Mouse (Mus musculus) kidney, adult 18-20 months (tissue): ENCODE measurements at regions not wholly inside any gene's neighbourhood (a gene's known extent, or its start where the extent isn't known, plus 50 kb on each side); places are given as distances from the start of the nearest gene placed in this dataset.

ENCODE experiments used
- DNase-seq: peaks from one replicate; pipeline ENCODE4 v3.0.0; 2021

DNA sequence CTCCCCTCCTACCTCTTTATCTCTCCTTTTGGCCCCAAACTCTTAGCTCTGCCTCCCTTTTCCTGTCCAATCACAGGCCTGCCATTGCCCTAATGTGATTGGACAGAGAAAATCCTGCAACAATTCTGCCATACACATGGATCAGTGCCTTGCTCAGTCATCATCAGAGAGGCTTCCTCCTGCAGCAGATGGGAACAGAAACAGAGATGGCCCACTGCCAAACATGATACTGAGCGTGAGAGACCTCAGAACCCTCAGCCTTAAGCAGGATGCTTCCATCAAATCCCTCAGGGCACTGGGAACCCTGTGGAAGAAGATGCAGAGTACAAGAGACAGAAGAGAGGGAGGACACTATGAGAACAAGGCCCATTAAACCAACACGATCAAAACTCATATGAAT lies 62.8 kb upstream of the Cacna2d3 start:
- no peak for DNase-seq

DNA sequence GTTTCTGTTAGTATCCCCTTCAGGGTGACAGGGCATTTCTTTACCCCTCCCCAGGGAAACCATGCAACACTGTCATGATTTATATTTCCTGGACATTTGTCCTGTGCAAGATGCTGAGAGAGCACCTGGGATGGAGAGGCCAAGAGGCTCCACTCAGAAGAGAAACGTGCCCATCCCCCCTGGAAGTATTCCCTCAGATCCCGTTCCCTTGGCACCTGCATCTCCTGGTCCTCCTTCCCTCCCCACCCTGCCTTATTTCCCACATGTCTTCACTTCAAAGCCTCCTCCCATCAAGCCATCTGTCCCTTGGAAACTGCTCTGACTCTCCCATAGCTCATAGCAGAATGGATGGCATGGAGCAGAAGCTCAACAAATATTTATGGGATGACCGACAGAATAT lies 64.8 kb upstream of the Cacna2d3 start:
- no peak for DNase-seq

DNA sequence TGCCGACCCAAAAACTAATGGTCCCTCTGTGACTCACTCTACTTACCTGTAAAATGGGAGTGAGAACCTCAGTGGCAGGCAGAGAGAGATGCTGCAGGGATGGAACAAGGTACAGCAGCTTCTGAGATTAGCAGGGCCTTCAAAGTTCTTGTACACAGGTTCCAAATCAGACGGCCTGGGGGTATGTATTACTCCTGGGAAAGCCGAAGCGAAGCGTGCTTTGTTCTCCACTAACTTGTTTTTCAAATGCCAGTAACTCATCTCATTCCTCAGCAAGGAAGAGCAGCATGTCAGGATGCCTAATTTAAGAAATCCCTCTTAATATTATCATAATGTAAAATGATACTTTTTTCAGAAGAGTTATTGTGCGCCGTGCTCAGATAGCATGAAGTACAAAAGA lies 66.1 kb upstream of the Cacna2d3 start:
- no peak for DNase-seq

DNA sequence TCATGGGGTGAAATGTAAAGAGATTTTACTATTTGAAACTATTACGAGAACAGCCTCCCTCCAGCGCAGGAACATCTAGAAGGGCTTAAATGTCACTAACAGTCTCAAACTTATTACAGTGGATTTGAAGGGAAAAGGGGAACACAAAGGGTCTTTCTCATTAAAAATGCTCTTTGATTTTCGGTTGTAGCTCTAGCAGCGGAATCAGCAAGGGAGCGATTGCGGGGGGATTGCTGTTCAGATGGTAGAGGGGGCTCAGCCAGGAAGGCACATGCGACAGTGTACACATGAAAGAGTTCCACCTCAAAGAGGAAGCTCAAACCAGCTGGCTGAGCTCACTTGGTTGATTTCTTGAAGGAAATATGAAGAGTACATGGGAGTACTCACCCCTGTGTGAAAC lies 66.7 kb upstream of the Cacna2d3 start:
- no peak for DNase-seq

DNA sequence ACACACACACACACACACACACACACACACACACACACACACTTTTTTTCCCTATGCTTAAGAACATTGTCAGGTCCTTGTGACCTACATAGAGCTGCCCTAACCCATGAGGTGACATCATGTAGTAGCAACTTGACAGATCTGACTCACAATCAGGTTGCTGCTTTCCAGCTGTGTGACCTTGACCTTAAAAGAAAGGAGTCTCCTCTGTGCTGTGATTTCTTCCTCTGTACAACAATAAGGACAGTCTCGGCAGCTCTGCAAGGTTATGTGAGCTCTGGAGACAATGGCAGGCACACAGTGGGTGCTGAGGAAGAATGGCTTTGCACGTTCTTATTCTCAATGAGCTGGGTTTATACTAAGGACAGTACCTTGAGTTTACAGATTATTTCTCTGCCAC lies 73.7 kb upstream of the Cacna2d3 start:
- DNase-seq: no peak

DNA sequence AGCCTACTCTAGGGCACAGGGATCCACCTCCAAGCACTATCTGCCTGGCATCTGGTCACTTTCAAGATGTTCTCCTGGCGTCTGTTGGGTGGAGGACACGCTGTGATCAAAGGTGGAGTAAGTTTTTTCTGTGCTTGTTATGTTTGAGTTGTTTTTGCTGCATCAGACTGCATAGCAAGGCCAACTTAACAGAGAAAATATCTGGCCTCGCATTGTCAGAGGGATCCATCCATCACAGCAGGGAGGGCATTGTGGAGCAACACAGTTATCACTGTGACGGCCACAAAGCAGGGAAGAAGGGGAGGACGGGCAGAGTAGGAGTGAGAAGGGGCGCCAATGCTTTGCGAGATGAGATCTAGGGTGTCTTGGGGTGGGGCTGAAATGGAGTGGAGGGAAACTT lies 74.7 kb upstream of the Cacna2d3 start:
- DNase-seq: no peak

DNA sequence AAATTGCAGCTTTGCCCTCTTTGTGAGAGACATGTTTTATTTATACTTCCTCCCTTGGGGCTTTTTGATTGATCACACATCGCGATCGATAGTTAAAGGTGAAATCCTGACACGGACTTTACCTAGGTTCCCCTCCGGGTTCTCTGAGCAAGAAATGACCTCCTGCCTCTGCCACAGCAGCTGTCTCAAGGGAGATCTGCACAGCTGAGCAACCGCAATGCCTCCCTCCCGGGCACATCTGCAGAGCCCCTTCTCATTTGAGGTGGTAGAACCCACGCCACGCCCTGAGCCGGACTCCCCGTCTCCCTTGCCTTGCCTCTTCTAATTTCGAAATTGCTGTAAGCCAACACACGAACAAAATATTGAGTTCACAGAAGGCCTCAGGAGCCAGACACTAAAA lies 78.2 kb upstream of the Cacna2d3 start:
- DNase-seq: no peak

DNA sequence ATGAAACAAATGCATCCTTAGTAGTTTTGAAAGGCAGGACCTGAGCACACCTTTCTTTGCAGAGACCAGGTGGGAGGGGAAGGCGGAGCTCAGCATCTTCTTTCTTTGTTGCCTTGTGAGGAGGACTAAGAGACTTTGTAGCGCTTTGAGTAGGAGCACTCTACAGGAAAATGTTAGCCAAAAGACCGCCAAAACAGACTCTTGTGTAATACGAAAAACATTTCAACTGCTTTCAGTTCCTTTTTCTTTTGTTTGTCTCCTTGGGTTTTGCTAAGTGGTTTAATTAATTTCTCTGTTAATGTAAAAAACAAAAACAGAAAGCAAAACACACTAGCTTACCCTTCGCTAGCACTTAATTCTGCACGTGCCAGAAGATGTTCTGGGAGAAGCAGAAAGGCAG lies 83.6 kb upstream of the Cacna2d3 start:
- no peak for DNase-seq

DNA sequence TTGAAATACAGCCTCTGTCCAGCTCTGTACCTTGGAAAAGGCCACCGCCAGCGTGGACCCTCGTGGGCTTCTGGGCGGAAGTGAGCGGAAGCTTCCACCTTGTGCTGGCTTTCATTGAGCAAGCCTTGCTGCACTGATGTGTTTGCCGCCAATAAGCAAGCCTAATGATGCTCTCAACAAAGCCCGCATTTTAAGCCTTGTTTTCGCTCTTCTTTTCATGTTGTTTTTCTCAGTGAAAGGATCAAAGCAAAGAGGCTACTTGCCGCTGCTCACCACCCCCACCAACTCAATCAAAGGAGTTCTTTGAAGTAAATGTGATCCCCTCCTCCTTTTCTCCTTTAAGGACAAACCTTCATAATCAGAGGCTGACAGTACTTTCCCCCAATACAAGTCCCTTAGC lies 86.2 kb upstream of the Cacna2d3 start:
- no peak for DNase-seq

DNA sequence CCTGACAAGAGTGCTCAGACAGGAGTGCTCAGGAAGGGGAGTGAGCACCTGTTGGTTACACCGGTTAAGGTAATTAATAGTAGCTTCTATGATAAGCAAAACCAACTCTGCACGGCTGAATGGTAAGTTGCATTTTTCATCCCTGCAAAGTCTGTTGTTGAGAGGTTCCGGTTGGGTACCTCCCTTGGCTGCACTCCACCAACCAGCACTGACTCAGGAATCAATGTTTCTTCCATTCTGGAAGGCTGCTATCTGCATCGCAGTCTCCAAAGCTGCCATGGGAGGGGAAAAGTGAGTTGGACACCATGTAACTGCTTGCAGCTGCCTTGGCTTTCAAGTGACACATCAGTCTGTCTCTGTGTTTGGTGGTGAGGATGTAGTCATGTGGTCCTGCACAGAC lies 93.0 kb upstream of the Cacna2d3 start:
- DNase-seq: peak; percentile 31

DNA sequence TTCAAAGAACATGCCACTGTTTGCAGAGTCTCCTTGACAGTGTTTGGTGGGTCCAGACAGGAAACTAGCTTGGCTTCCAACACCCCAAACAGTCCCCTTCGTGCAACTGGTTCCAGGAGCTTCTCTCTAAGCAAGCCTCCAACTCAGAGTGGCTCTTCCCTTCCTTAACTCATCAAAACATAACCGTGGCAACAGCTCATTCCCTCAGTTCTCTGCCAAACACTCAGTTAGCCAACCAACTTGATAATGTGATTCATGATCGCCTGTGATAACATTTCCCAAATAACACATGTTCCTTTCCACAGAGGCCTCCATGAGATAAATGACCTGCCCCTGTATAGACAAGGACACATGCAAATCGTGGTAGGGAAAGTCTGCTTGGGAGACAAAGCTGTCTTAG lies 95.9 kb upstream of the Cacna2d3 start:
- DNase-seq: no peak

DNA sequence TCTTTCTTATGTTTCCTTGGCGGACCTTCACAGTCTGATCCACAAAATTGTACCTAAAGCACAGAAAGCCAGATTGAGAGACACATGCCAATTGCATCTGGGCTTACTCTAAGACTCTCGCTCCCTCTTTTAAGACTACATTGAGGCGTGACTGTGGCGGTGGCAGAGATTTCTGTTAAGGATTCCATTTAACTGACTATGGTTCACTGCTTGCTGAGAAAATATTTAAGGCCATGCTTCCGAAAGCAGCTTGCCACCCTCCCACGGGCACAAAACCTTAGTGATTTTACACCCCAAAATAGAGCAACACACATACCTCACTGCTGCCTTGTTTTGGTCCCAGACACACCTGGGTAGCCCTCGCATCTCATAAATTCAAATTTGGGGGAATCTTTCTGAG lies 96.6 kb upstream of the Cacna2d3 start:
- DNase-seq: no peak

DNA sequence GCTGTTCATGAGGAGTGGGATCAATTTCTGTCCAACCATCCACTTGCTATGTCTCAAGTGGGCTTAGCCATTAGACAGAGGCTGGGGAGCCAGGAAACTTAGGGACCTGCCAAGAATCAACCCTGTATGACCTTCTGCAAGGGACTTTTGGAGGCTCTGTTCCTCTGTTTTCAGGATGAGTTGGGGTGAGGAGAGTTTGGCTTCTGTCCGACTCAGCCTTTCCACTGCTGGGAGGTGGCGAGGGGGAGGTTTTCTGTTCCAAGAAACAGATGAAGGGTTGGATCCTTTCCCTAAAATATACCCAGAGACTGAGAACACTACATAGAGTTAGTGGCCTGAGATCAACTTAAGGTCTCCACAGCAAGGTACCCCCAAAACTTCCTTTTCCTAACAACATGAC lies 97.1 kb upstream of the Cacna2d3 start:
- DNase-seq: no peak

DNA sequence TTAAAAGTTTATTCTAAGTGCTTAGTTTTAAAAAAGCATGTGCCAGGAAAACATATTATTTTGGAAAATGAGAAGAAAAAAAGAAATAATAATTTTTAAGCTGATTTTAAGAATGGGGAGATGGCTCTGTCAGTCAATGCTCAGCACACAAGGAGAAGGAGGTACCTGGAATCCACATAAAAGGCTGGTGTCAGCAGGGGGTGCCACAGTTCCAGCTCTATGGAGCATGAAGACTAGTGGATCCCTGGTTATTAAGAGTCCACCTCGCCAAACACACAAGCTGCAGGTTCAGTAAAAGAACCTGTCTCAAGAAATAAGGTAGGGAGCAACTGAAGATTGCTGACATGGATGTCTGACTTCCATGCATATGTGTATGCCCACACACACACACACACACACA lies 115.4 kb upstream of the Cacna2d3 start:
- peak; percentile 56 for DNase-seq

DNA sequence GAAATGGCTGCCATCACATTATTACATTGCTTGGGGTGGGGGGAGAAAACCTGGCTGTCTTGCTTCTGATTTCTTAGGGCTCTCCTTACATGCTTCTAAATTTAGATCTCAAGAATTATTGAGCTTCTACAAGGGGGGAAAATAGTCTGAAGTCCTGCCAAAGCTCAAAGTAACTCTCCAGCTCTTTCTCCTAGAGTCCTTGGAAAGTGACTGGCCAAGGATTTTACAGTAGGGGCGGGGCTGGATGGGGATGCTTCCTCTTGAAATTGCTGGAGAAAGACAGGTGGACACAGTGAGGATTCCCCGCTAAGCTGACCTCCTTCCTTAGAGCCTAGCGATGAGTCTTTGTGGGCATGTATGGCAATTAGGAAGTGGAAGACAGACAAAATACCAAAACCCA lies 117.9 kb upstream of the Cacna2d3 start:
- no peak for DNase-seq

DNA sequence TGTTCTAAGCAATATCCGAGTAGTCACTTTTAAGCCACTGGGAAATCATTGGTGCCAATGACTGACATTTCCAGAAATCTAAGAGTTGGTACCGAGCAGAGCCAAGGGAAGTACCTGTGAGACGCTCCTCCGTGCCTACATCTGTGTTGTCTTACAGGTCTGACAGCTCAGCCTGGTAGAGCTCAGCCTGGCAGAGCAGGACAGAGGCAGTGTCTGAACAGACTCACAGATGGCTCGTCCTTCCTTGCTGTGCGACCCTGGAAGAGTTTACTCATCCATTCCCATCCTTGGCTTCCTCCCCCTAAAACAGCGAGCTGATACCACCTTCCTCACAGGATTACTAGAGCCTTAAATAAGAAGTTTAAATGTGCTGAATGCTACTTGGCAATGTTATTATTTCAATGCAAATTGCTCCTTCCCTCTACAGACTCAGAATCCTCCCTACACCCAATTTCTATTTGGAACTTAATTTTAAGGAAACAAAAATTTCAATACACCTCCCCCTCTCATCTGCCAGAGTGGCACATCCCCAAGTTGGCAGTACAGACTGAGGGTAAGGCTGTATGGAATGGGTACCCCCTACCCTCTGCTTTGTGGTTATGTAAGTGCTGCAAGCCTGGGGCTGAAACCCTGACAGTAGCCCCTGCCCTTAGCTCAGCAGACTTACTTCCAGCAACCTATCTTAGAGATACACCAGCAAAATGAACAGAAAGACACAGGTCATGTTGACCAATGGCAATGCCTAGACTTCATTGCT lies 119.9 kb upstream of the Cacna2d3 start:
- DNase-seq: no peak

DNA sequence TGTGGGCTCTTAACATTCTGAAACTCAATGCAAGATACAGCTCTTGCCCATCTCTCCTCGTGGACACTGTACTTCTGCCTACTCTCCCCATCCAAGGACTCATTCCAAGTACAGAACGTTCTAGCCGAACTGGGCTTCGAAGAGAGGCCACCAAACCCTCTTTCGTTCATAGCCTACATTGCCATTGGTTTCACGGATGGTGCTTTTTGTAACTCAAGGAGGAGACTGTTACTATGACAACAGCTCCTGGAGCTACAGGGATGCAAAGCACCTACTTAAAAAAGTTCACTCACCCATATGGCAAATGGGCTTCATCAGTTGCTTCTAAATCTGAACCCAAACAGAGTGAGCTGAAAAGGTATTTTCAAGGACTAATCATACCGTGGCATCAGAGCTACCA lies 120.4 kb upstream of the Selenok start:
- no peak for DNase-seq

DNA sequence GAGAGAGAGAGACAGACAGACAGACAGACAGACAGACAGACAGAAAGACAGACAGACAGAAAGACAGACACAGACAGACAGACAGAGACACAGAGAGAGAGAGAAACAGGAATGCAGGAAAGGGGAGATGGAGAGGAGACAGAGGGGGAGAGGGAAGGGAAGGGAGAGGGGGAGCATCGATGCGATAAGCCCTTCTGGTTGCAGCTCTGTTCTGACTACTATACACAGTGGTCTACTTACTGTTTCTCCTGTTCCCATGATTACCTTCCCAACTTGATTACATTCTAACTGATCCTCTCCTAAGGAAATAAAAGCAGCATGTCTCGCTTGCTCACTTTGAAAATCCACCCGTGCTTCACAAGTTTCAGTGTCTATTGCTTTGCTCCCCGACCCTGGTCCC lies 116.8 kb upstream of the Selenok start:
- no peak for DNase-seq

DNA sequence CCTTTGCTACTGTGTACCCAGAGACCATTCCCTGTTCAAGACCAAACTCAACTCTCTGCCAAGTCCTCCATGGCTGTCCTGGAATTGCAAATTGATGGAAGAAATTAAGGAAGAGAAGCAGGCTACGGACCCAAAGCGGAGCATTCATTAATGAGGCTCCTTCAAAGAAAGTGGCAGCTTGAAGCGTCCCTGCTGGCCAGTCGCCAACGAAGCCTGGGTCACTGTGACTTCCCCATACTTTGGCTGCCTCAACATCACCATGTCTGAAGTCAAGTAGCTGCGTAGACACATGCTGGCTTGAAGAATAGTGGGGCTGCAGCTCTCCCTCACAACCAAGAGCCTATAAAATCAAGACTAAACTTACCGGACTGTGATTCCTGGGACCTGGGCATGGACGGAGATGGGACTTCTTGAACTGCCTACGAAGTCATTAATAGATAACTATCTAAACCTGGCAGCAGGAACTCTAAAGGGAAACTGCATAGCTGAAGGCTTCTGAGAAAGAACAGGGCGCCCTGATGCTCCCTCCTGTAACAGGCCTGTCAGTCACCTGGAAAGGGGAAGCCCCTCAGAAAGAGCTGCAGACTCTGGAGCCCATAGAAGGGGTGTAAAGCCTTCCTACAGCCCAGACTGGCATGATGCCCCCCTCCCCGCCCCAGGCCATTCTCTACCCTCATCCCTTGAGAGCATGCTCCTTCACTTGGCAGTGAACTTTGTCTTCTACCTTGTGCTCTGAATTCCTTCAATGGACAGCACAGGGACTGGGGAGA lies 116.0 kb upstream of the Selenok start:
- peak; percentile 68 for DNase-seq

DNA sequence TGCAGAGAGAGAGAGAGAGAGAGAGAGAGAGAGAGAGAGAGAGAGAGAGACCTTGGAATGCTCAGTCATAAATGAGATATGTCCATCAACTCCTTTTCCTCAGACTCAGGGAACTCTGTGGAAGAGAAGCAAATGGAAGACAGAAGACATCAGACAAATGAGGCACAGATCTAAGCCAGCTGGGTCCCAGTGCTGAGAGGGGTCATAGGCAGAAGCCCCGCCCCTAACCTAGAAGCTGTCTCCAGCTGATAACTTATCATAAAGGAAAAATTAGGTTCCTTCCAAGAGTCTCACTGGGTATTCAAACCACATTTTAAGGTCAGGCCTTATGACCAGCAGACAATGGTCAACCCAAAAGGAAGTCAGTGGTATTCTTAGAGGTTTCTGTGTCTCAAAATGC lies 106.1 kb upstream of the Selenok start:
- no peak for DNase-seq

DNA sequence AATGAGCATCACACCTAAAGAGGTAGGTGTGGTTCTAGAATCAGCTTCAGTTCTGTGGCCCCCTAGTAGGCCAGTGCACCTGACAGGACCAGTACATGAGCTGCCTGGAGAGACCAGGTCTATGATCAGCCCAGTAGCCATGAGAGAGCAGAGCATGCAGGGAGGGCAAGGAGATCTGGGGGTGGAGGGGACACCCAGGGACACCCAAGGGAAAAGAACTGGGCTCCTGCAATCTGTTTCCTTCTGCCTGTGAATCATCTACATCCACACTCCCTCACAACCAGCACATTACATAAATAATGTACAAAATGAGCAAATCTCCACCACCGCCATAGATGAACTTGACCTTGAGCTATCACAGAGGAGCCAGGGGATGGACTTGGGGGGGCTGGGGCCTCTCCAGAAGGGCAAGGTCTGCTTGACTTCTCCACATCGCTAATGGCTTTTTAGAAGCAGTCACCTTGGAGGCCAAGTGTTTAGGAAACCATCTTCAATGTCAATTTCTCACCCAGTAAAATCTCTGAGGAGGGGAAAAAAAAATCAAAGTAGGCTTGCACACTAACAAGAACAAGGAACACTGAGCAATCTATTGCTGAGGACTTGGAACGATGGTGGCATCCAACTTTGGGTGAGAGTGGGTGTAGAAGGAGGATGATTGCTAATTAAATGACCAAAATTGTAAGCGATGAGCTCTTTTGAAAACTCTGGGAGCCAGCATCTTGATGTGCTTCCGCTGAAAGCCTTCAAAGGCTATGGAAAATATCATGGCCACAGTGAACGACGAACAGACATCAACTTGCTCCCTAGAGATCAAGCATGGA lies 101.4 kb upstream of the Selenok start:
- no peak for DNase-seq

DNA sequence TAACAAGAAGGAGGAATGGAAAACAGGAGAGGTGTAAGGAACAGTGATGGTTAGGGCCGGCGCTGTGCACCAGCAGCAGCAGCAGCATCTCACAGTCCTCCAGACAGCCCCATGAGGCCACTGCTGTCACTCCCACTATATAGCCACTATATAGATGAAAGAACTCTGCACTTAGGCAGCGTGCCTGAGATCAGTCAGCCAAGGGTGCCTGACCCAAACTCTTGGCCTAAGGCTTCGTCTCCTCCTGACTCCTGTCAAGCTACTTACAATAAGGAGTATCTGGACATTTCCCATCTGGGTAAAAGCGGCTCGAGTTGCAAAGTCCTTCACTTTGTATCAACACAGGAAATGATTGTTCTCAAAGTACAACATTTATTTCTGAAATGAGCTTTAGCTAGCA lies 100.8 kb upstream of the Selenok start:
- no peak for DNase-seq

DNA sequence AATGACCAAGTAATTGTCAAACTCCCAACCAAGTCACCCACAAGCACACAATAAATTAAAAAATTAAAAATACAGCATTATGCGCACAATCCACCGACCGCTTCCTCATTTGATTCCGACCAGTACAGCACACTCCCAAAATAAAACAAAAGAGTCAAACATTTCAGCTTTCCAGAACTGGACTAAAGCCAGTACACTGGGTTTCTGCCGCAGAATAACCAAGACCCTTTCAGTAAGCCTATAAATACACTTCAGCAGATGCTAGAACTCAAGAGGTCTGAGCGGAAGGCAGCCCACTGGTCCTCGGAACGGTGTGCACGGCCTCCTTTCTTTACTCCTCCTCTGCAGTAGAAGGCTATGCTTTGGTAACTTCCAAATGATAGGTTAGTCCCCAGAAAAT lies 98.2 kb upstream of the Selenok start:
- no peak for DNase-seq

DNA sequence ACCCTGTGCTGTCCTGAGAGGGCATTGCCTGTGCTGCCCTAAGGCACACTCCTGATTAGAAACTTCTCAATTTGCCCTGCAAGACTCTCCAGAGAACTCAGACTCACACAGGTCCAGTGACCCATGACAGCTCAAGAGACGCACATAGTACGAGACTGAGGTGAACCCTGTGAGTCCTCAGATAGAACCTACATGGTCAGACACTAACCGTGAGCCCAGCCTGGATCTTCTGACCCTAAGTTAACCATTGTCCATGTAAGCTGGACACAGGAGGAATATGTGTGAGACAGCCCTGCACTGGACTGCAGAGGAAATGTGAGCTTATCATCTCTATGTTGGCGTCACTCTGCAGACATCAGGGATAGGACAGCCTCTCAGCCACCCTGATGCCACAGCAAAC lies 91.4 kb upstream of the Selenok start:
- DNase-seq: no peak
